Mouse (Mus musculus): ENCODE measurements around the gene Scn8a. TPM values are rescaled to one million over a fixed set of nuclear protein-coding genes. Genes with fewer than 3 reads are reported as not detected.

The Scn8a gene
- polyA plus RNA-seq, 2 experiments, result 4.7 to 8.4 TPM

GRCm38 (mm10) chr15:100873155-100873554 is 3.5 kb downstream of the Scn8a start:
- H3K4me2 ChIP-seq (replicated peaks; ENCODE audit: low read depth, low read length, severe bottlenecking), result no peak overlapping the region

GRCm38 (mm10) chr15:100879073-100879472 is 9.4 kb downstream of the Scn8a start:
- Histone ChIP-seq H3K9me3 (ENCODE audit: control insufficient read depth, low read length) (no peaks in the 10 kb centered on the region), H3K4me3 (replicated peaks; ENCODE audit: low read length) (no peak overlapping the region), H3K27me3 (ENCODE audit: control insufficient read depth, insufficient read depth, low read length) (no peaks in the 10 kb centered on the region), H3K9ac (ENCODE audit: low read depth, low read length, severe bottlenecking) (no peak overlapping the region), H3K4me1 (ENCODE audit: control insufficient read depth, insufficient read depth, low read length) (no peaks in the 10 kb centered on the region), H3K4me2 (replicated peaks; ENCODE audit: low read depth, low read length, severe bottlenecking) (no peak overlapping the region), H3K36me3 (ENCODE audit: control insufficient read depth, insufficient read depth, low read length) (no peaks in the 10 kb centered on the region), H3K27ac (replicated peaks; ENCODE audit: low read depth, low read length) (no peak overlapping the region)
- WGBS, result 57% methylated on average over 15 of the region's 15 CpGs
- ATAC-seq (ENCODE audit: low FRiP score, low read depth) (no peak), DNase-seq (ENCODE audit: low spot score) (no peak)
- TF ChIP-seq POLR2A (IDR thresholded peaks at IDR 0.05; ENCODE audit: borderline replicate concordance, extremely low read depth, insufficient read depth, insufficient read length), result no peak

More at GRCm38 (mm10) chr15:100873155-100873554, 3.5 kb downstream of the Scn8a start:
- H3K9me3 ChIP-seq (ENCODE audit: control insufficient read depth, low read length), result no peaks in the 10 kb centered on the region
- 3% methylated on average over 16 of the region's 16 CpGs for WGBS
- peaks cover 21% of the 10 kb centered on the region for H3K4me1 ChIP-seq (ENCODE audit: control insufficient read depth, insufficient read depth, low read length)
- no peak for TF ChIP-seq POLR2A (IDR thresholded peaks at IDR 0.05; ENCODE audit: borderline replicate concordance, extremely low read depth, insufficient read depth, insufficient read length)
- H3K27ac ChIP-seq (replicated peaks; ENCODE audit: low read depth, low read length), result no peak overlapping the region
- H3K36me3 ChIP-seq (ENCODE audit: control insufficient read depth, insufficient read depth, low read length), result no peaks in the 10 kb centered on the region
- ATAC-seq (ENCODE audit: low FRiP score, low read depth), result peak; percentile 64; the same call in 1 of the 2 replicates
- DNase-seq (ENCODE audit: low spot score), result peak; percentile 91
- H3K9ac ChIP-seq (ENCODE audit: low read depth, low read length, severe bottlenecking), result no peak overlapping the region
- H3K27me3 ChIP-seq (ENCODE audit: control insufficient read depth, insufficient read depth, low read length), result peaks cover 21% of the 10 kb centered on the region
- no peak overlapping the region for H3K4me3 ChIP-seq (replicated peaks; ENCODE audit: low read length)

GRCm38 (mm10) chr15:100881385-100881784 is 11.7 kb downstream of the Scn8a start:
- WGBS, result 79% methylated on average over 5 of the region's 5 CpGs
- no peak overlapping the region for H3K4me3 ChIP-seq (replicated peaks; ENCODE audit: low read length)
- no peaks in the 10 kb centered on the region for H3K9me3 ChIP-seq (ENCODE audit: control insufficient read depth, low read length)
- no peak overlapping the region for H3K27ac ChIP-seq (replicated peaks; ENCODE audit: low read depth, low read length)
- H3K27me3 ChIP-seq (ENCODE audit: control insufficient read depth, insufficient read depth, low read length), result no peaks in the 10 kb centered on the region
- DNase-seq (ENCODE audit: low spot score) (no peak), ATAC-seq (ENCODE audit: low FRiP score, low read depth) (no peak)
- H3K36me3 ChIP-seq (ENCODE audit: control insufficient read depth, insufficient read depth, low read length), result no peaks in the 10 kb centered on the region
- H3K4me2 ChIP-seq (replicated peaks; ENCODE audit: low read depth, low read length, severe bottlenecking), result no peak overlapping the region
- no peak for TF ChIP-seq POLR2A (IDR thresholded peaks at IDR 0.05; ENCODE audit: borderline replicate concordance, extremely low read depth, insufficient read depth, insufficient read length)
- H3K4me1 ChIP-seq (ENCODE audit: control insufficient read depth, insufficient read depth, low read length), result no peaks in the 10 kb centered on the region
- no peak overlapping the region for H3K9ac ChIP-seq (ENCODE audit: low read depth, low read length, severe bottlenecking)

GRCm38 (mm10) chr15:100884481-100884880 is 14.8 kb downstream of the Scn8a start:
- H3K27me3 ChIP-seq (ENCODE audit: control insufficient read depth, insufficient read depth, low read length), result no peaks in the 10 kb centered on the region
- no peaks in the 10 kb centered on the region; the same call in 1 of the 2 replicates for H3K9me3 ChIP-seq (ENCODE audit: control insufficient read depth, low read length)
- WGBS, result 94% methylated on average over 6 of the region's 6 CpGs
- H3K36me3 ChIP-seq (ENCODE audit: control insufficient read depth, insufficient read depth, low read length), result no peaks in the 10 kb centered on the region
- H3K4me1 ChIP-seq (ENCODE audit: control insufficient read depth, insufficient read depth, low read length), result no peaks in the 10 kb centered on the region
- no peak for TF ChIP-seq POLR2A (IDR thresholded peaks at IDR 0.05; ENCODE audit: borderline replicate concordance, extremely low read depth, insufficient read depth, insufficient read length)
- H3K4me3 ChIP-seq (replicated peaks; ENCODE audit: low read length), result no peak overlapping the region
- H3K27ac ChIP-seq (replicated peaks; ENCODE audit: low read depth, low read length), result no peak overlapping the region
- DNase-seq (ENCODE audit: low spot score), result no peak
- ATAC-seq (ENCODE audit: low FRiP score, low read depth), result no peak
- no peak overlapping the region for H3K4me2 ChIP-seq (replicated peaks; ENCODE audit: low read depth, low read length, severe bottlenecking)
- no peak overlapping the region for H3K9ac ChIP-seq (ENCODE audit: low read depth, low read length, severe bottlenecking)

GRCm38 (mm10) chr15:100891962-100892361 is 22.3 kb downstream of the Scn8a start:
- no peak overlapping the region for H3K4me2 ChIP-seq (replicated peaks; ENCODE audit: low read depth, low read length, severe bottlenecking)
- no peak overlapping the region for H3K9ac ChIP-seq (ENCODE audit: low read depth, low read length, severe bottlenecking)
- H3K4me1 ChIP-seq (ENCODE audit: control insufficient read depth, insufficient read depth, low read length), result no peaks in the 10 kb centered on the region
- no peaks in the 10 kb centered on the region for H3K27me3 ChIP-seq (ENCODE audit: control insufficient read depth, insufficient read depth, low read length)
- no peak for TF ChIP-seq POLR2A (IDR thresholded peaks at IDR 0.05; ENCODE audit: borderline replicate concordance, extremely low read depth, insufficient read depth, insufficient read length)
- H3K9me3 ChIP-seq (ENCODE audit: control insufficient read depth, low read length), result 0 out of 2 replicates have a peak, but pooled peaks cover 5% of the 10 kb centered on the region
- H3K4me3 ChIP-seq (replicated peaks; ENCODE audit: low read length), result no peak overlapping the region
- H3K27ac ChIP-seq (replicated peaks; ENCODE audit: low read depth, low read length), result no peak overlapping the region
- 77% methylated on average over 13 of the region's 13 CpGs for WGBS
- no peak for ATAC-seq (ENCODE audit: low FRiP score, low read depth)
- DNase-seq (ENCODE audit: low spot score), result no peak
- no peaks in the 10 kb centered on the region for H3K36me3 ChIP-seq (ENCODE audit: control insufficient read depth, insufficient read depth, low read length)

GRCm38 (mm10) chr15:100896502-100896901 is 26.8 kb downstream of the Scn8a start:
- no peaks in the 10 kb centered on the region for H3K27me3 ChIP-seq (ENCODE audit: control insufficient read depth, insufficient read depth, low read length)
- H3K4me3 ChIP-seq (replicated peaks; ENCODE audit: low read length), result no peak overlapping the region
- H3K9ac ChIP-seq (ENCODE audit: low read depth, low read length, severe bottlenecking), result no peak overlapping the region
- DNase-seq (ENCODE audit: low spot score) (no peak), ATAC-seq (ENCODE audit: low FRiP score, low read depth) (no peak)
- WGBS, result 96% methylated on average over 23 of the region's 23 CpGs
- H3K4me1 ChIP-seq (ENCODE audit: control insufficient read depth, insufficient read depth, low read length), result no peaks in the 10 kb centered on the region
- no peak for TF ChIP-seq POLR2A (IDR thresholded peaks at IDR 0.05; ENCODE audit: borderline replicate concordance, extremely low read depth, insufficient read depth, insufficient read length)
- no peak overlapping the region for H3K4me2 ChIP-seq (replicated peaks; ENCODE audit: low read depth, low read length, severe bottlenecking)
- H3K27ac ChIP-seq (replicated peaks; ENCODE audit: low read depth, low read length), result no peak overlapping the region
- H3K36me3 ChIP-seq (ENCODE audit: control insufficient read depth, insufficient read depth, low read length), result no peaks in the 10 kb centered on the region
- H3K9me3 ChIP-seq (ENCODE audit: control insufficient read depth, low read length), result 0 out of 2 replicates have a peak, but pooled peaks cover 5% of the 10 kb centered on the region

Data from limb, embryonic 14.5 days (tissue).